Mouse (Mus musculus): ENCODE data around the gene Plppr3. TPM values are rescaled to one million over a fixed set of nuclear protein-coding genes. Genes with fewer than 3 reads are reported as not detected.

The Plppr3 gene
- polyA plus RNA-seq, 1 experiment from 2014 or later, result 156 TPM

- Histone ChIP-seq H3K4me2 (ENCODE audit: low read depth) (no peak overlapping the region), H3K36me3 (ENCODE audit: control insufficient read depth, insufficient read depth, low read length) (peaks cover 42% of the 10 kb centered on the region), H3K27me3 (ENCODE audit: control insufficient read depth, insufficient read depth, low read length) (no peaks in the 10 kb centered on the region), H3K9ac (ENCODE audit: low read length) (no peak overlapping the region), H3K27ac (ENCODE audit: low read depth, low read length) (no peak overlapping the region), H3K4me3 (ENCODE audit: low read depth, low read length) (peak overlapping the region; percentile 99; the same call in 1 of the 2 replicates), H3K9me3 (ENCODE audit: control insufficient read depth, low read length) (no peaks in the 10 kb centered on the region), H3K4me1 (ENCODE audit: control insufficient read depth, insufficient read depth, low read length) (peaks cover 28% of the 10 kb centered on the region)
- DNase-seq (ENCODE audit: low spot score) (no peak), ATAC-seq (ENCODE audit: insufficient read depth, low FRiP score, low TSS enrichment) (no peak)
- 71% methylated on average over 17 of the region's 17 CpGs for WGBS
These were observed 15.9 kb downstream of the Plppr3 start for GRCm38 (mm10) chr10:79858416-79859074.

GRCm38 (mm10) chr10:79857894-79858293, 16.5 kb downstream of the Plppr3 start:
- ATAC-seq (ENCODE audit: insufficient read depth, low FRiP score, low TSS enrichment) (no peak), DNase-seq (ENCODE audit: low spot score) (no peak)
- H3K36me3 ChIP-seq (ENCODE audit: control insufficient read depth, insufficient read depth, low read length), result peaks cover 40% of the 10 kb centered on the region
- no peak overlapping the region for H3K27ac ChIP-seq (ENCODE audit: low read depth, low read length)
- no peaks in the 10 kb centered on the region for H3K27me3 ChIP-seq (ENCODE audit: control insufficient read depth, insufficient read depth, low read length)
- WGBS, result 87% methylated on average over 2 of the region's 2 CpGs
- no peaks in the 10 kb centered on the region for H3K9me3 ChIP-seq (ENCODE audit: control insufficient read depth, low read length)
- H3K4me2 ChIP-seq (ENCODE audit: low read depth), result peak overlapping the region; percentile 94
- peaks cover 32% of the 10 kb centered on the region for H3K4me1 ChIP-seq (ENCODE audit: control insufficient read depth, insufficient read depth, low read length)
- peak overlapping the region; percentile 99 for H3K4me3 ChIP-seq (ENCODE audit: low read depth, low read length)
- H3K9ac ChIP-seq (ENCODE audit: low read length), result no peak overlapping the region

- Histone ChIP-seq H3K4me3 (ENCODE audit: low read depth, low read length) (peak overlapping the region; percentile 99), H3K27me3 (ENCODE audit: control insufficient read depth, insufficient read depth, low read length) (no peaks in the 10 kb centered on the region), H3K4me2 (ENCODE audit: low read depth) (peak overlapping the region; percentile 94), H3K9ac (ENCODE audit: low read length) (peak overlapping the region; percentile 26; the same call in 1 of the 2 replicates), H3K9me3 (ENCODE audit: control insufficient read depth, low read length) (no peaks in the 10 kb centered on the region), H3K36me3 (ENCODE audit: control insufficient read depth, insufficient read depth, low read length) (peaks cover 36% of the 10 kb centered on the region), H3K4me1 (ENCODE audit: control insufficient read depth, insufficient read depth, low read length) (peaks cover 37% of the 10 kb centered on the region), H3K27ac (ENCODE audit: low read depth, low read length) (no peak overlapping the region)
- WGBS, result 54% methylated on average over 4 of the region's 4 CpGs
- DNase-seq (ENCODE audit: low spot score), result no peak
- ATAC-seq (ENCODE audit: insufficient read depth, low FRiP score, low TSS enrichment), result no peak
These were observed 17.0 kb downstream of the Plppr3 start for GRCm38 (mm10) chr10:79857452-79857811.

GRCm38 (mm10) chr10:79856704-79857451, 17.6 kb downstream of the Plppr3 start:
- Histone ChIP-seq H3K4me3 (ENCODE audit: low read depth, low read length) (peak overlapping the region; percentile 99), H3K27me3 (ENCODE audit: control insufficient read depth, insufficient read depth, low read length) (no peaks in the 10 kb centered on the region), H3K4me1 (ENCODE audit: control insufficient read depth, insufficient read depth, low read length) (peaks cover 42% of the 10 kb centered on the region), H3K9ac (ENCODE audit: low read length) (peak overlapping the region; percentile 99), H3K27ac (ENCODE audit: low read depth, low read length) (no peak overlapping the region), H3K36me3 (ENCODE audit: control insufficient read depth, insufficient read depth, low read length) (peaks cover 30% of the 10 kb centered on the region), H3K9me3 (ENCODE audit: control insufficient read depth, low read length) (no peaks in the 10 kb centered on the region), H3K4me2 (ENCODE audit: low read depth) (peak overlapping the region; percentile 94)
- DNase-seq (ENCODE audit: low spot score) (no peak), ATAC-seq (ENCODE audit: insufficient read depth, low FRiP score, low TSS enrichment) (no peak)
- 66% methylated on average over 7 of the region's 7 CpGs for WGBS

- Histone ChIP-seq H3K27ac (ENCODE audit: low read depth, low read length) (no peak overlapping the region), H3K27me3 (ENCODE audit: control insufficient read depth, insufficient read depth, low read length) (no peaks in the 10 kb centered on the region), H3K4me3 (ENCODE audit: low read depth, low read length) (peak overlapping the region; percentile 99), H3K9ac (ENCODE audit: low read length) (peak overlapping the region; percentile 99), H3K36me3 (ENCODE audit: control insufficient read depth, insufficient read depth, low read length) (peaks cover 28% of the 10 kb centered on the region), H3K4me2 (ENCODE audit: low read depth) (peak overlapping the region; percentile 94), H3K9me3 (ENCODE audit: control insufficient read depth, low read length) (no peaks in the 10 kb centered on the region), H3K4me1 (ENCODE audit: control insufficient read depth, insufficient read depth, low read length) (peaks cover 48% of the 10 kb centered on the region)
- 58% methylated on average over 6 of the region's 6 CpGs for WGBS
- ATAC-seq (ENCODE audit: insufficient read depth, low FRiP score, low TSS enrichment), result no peak
- DNase-seq (ENCODE audit: low spot score), result no peak
These were observed 18.2 kb downstream of the Plppr3 start for GRCm38 (mm10) chr10:79856280-79856679.

- Histone ChIP-seq H3K4me3 (ENCODE audit: low read depth, low read length) (peak overlapping the region; percentile 99), H3K27me3 (ENCODE audit: control insufficient read depth, insufficient read depth, low read length) (no peaks in the 10 kb centered on the region), H3K9me3 (ENCODE audit: control insufficient read depth, low read length) (no peaks in the 10 kb centered on the region), H3K36me3 (ENCODE audit: control insufficient read depth, insufficient read depth, low read length) (peaks cover 22% of the 10 kb centered on the region), H3K9ac (ENCODE audit: low read length) (peak overlapping the region; percentile 99), H3K27ac (ENCODE audit: low read depth, low read length) (no peak overlapping the region; the same call in 1 of the 2 replicates), H3K4me1 (ENCODE audit: control insufficient read depth, insufficient read depth, low read length) (peaks cover 48% of the 10 kb centered on the region), H3K4me2 (ENCODE audit: low read depth) (peak overlapping the region; percentile 94)
- DNase-seq (ENCODE audit: low spot score) (no peak), ATAC-seq (ENCODE audit: insufficient read depth, low FRiP score, low TSS enrichment) (no peak)
- WGBS, result 3% methylated on average over 10 of the region's 10 CpGs
These were observed 18.8 kb downstream of the Plppr3 start for GRCm38 (mm10) chr10:79855558-79856184.

DNA sequence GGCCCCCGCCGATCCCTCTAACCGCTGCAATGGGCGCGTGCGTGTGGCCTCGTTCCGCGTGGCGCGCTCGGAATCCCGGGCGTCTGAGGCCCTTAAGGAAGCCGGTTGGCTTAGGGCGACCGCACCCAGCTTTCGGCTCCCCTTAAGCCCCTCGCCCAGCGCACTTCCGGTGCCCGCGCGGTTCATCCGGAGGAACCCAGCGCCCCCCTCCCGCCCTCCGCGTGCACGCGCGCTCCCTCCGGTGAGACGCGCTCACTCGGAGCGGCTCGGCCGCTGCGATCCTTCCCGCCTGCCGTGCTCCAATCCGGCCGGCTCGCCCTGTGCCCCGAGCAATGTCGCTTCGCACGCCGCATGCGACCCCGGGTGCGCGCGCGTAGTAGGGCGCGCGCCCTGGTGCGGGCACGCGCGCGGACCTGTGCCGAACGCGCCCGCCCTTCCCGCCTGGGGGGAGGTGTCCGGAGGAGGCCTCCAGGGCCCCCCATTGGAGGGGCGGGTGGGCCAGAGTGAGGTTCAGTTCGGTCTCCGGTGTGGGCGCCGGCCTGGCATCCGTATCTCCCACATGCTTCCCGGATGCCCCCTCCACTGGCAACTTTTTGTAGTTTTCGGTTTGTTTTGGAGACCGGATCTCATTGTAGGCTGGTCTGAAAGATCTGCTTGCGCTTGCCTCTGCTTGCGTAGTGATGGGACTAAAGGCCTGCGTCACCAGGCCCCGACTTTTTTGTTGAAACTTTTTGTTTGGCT, 19.5 kb downstream of the Plppr3 start:
- peak; percentile 88 for DNase-seq (ENCODE audit: low spot score)
- H3K9me3 ChIP-seq (ENCODE audit: control insufficient read depth, low read length), result no peaks in the 10 kb centered on the region
- H3K27ac ChIP-seq (ENCODE audit: low read depth, low read length), result peak overlapping the region; percentile 100
- peaks cover 16% of the 10 kb centered on the region for H3K36me3 ChIP-seq (ENCODE audit: control insufficient read depth, insufficient read depth, low read length)
- H3K27me3 ChIP-seq (ENCODE audit: control insufficient read depth, insufficient read depth, low read length), result no peaks in the 10 kb centered on the region
- peak overlapping the region; percentile 94 for H3K4me2 ChIP-seq (ENCODE audit: low read depth)
- H3K4me3 ChIP-seq (ENCODE audit: low read depth, low read length), result peak overlapping the region; percentile 99
- peak; percentile 24 for ATAC-seq (ENCODE audit: insufficient read depth, low FRiP score, low TSS enrichment)
- under 1% methylated on average over 80 of the region's 83 CpGs for WGBS
- peaks cover 48% of the 10 kb centered on the region for H3K4me1 ChIP-seq (ENCODE audit: control insufficient read depth, insufficient read depth, low read length)
- H3K9ac ChIP-seq (ENCODE audit: low read length), result peak overlapping the region; percentile 99

All from neural tube, embryonic 11.5 days (tissue).